Mouse (Mus musculus) adrenal gland, adult (tissue): ENCODE data around the gene Ces1b.

Experiments
- DNase-seq, 2 experiments: peaks; one replicate each; pipeline ENCODE4 v3.0.0; 2022 to 2023; ENCODE audit warnings: low spot score in 1 of 2; ENCODE audit not compliant: inconsistent age in 2 of 2

Ces1b gene

GRCm38 (mm10) chr8:93079887-93080286, at the start of gene Ces1b:
Ces1b (minus strand) TSS chr8:93080017.
- DNase-seq, result no peak

GRCm38 (mm10) chr8:93126476-93126875, 46.7 kb upstream of the Ces1b start:
- peak; percentile 5 to 27 for DNase-seq

- no peak for DNase-seq
Measured at GRCm38 (mm10) chr8:93122005-93122404, 42.2 kb upstream of the Ces1b start.

GRCm38 (mm10) chr8:93095376-93095775, 15.6 kb upstream of the Ces1b start:
- peak; percentile 17 to 73 for DNase-seq

GRCm38 (mm10) chr8:93091324-93091723, 11.5 kb upstream of the Ces1b start:
- no peak for DNase-seq

- DNase-seq, result no peak
Measured at GRCm38 (mm10) chr8:93088686-93089122, 8.9 kb upstream of the Ces1b start.

- DNase-seq, result no peak
Measured at GRCm38 (mm10) chr8:93088193-93088592, 8.4 kb upstream of the Ces1b start.

- peak; percentile 5 to 23 for DNase-seq
Measured at GRCm38 (mm10) chr8:93075251-93075650, 4.6 kb downstream of the Ces1b start.

GRCm38 (mm10) chr8:93063416-93064117, 16.2 kb downstream of the Ces1b start:
- DNase-seq, result no peak

- peak; percentile 24 to 81 for DNase-seq
Measured at GRCm38 (mm10) chr8:93059185-93059584, 20.6 kb downstream of the Ces1b start.

- no peak for DNase-seq
Measured at GRCm38 (mm10) chr8:93055238-93055637, 24.6 kb downstream of the Ces1b start.

GRCm38 (mm10) chr8:93048510-93049416, 31.1 kb downstream of the Ces1b start:
- DNase-seq, result peak in 1 of 2 experiments; percentile 31

GRCm38 (mm10) chr8:93048092-93048491, 31.7 kb downstream of the Ces1b start, which contains the start of gene Ces1a:
Ces1a (minus strand) TSS chr8:93048192.
- no peak for DNase-seq

GRCm38 (mm10) chr8:93043083-93043482, 36.7 kb downstream of the Ces1b start:
- DNase-seq, result no peak

GRCm38 (mm10) chr8:93040776-93041567, 38.8 kb downstream of the Ces1b start:
- no peak for DNase-seq

- no peak for DNase-seq
Measured at GRCm38 (mm10) chr8:93040256-93040655, 39.6 kb downstream of the Ces1b start.

GRCm38 (mm10) chr8:93038831-93039230, 41.0 kb downstream of the Ces1b start:
- DNase-seq, result no peak

- peak in 1 of 2 experiments; percentile 14 for DNase-seq
Measured at GRCm38 (mm10) chr8:93030664-93031063, 49.2 kb downstream of the Ces1b start.

GRCm38 (mm10) chr8:93021738-93022137, 58.1 kb downstream of the Ces1b start:
- DNase-seq, result no peak

GRCm38 (mm10) chr8:93014300-93014699, 65.5 kb downstream of the Ces1b start:
- peak in 1 of 2 experiments; percentile 33 for DNase-seq

GRCm38 (mm10) chr8:93012226-93012625, 67.6 kb downstream of the Ces1b start:
- DNase-seq, result no peak
